Mouse (Mus musculus) heart, embryonic 11.5 days (tissue): ENCODE measurements around the gene Amhr2. TPM values are rescaled to one million over a fixed set of nuclear protein-coding genes. Genes with fewer than 3 reads are reported as not detected.

Experiments used
- ATAC-seq: fragments of 200-750 bp; cut with Nextera tagmentation; replicated peaks from 2 replicates; pipeline ENCODE4 v1.8.0; 2017; ENCODE audit warnings: moderate library complexity; ENCODE audit not compliant: insufficient number of reproducible peaks, low FRiP score, low TSS enrichment
- H3K27ac ChIP-seq: fragments of 300-500 bp; sonication (generic); 2 replicates; pipeline ENCODE4 v1.5.1; 2014; ENCODE audit warnings: mild to moderate bottlenecking, low read depth, low read length
- H3K27me3 ChIP-seq: fragments of 300-500 bp; sonication (generic); 2 replicates; pipeline ENCODE4 v1.6.1; 2014; ENCODE audit warnings: mild to moderate bottlenecking, low read length, mixed read lengths; ENCODE audit not compliant: control insufficient read depth, insufficient read depth
- H3K36me3 ChIP-seq: fragments of 300-500 bp; sonication (generic); 2 replicates; pipeline ENCODE4 v1.6.1; 2014; ENCODE audit warnings: mild to moderate bottlenecking, low read length, moderate library complexity, mixed read lengths; ENCODE audit not compliant: control insufficient read depth, insufficient read depth
- H3K4me1 ChIP-seq: fragments of 300-500 bp; sonication (generic); 2 replicates; pipeline ENCODE4 v1.6.1; 2014; ENCODE audit warnings: low read length; ENCODE audit not compliant: control insufficient read depth, insufficient read depth
- H3K4me2 ChIP-seq: fragments of 300-500 bp; sonication (generic); 2 replicates; pipeline ENCODE4 v1.6.1; 2014; ENCODE audit warnings: mild to moderate bottlenecking, moderate library complexity
- H3K4me3 ChIP-seq: fragments of 300-500 bp; sonication (generic); 2 replicates; pipeline ENCODE4 v1.5.1; 2014; ENCODE audit warnings: low read depth, low read length
- H3K9ac ChIP-seq: fragments of 300-500 bp; sonication (generic); 2 replicates; pipeline ENCODE4 v1.6.1; 2014; ENCODE audit warnings: mild to moderate bottlenecking, low read depth, low read length, moderate library complexity
- H3K9me3 ChIP-seq: fragments of 300-500 bp; sonication (generic); replicated peaks from 2 replicates; pipeline ENCODE4 v1.6.1; 2016; ENCODE audit warnings: low read length; ENCODE audit not compliant: control insufficient read depth
- WGBS: fragments of 180-500 bp; shearing (Covaris S2); extraction: QIAGEN DNeasy Blood & Tissue Kit; methylation state at CpG from one replicate; pipeline ENCODE4 v1.1.7; 2014; ENCODE audit not compliant: insufficient replicate concordance; 5-methylcytosine and 5-hydroxymethylcytosine counted together
- polyA plus RNA-seq: library from polyadenylated mRNA; unstranded; fragments of >200 nt; fragmentation: Nextera tagmentation; extraction: Ambion mirVana; gene quantifications from 2 replicates; pipeline ENCODE4 v1.2.1, GENCODE M21; 2014

The Amhr2 gene
- polyA plus RNA-seq, 1 experiment from 2014 or later: 1.2 TPM

DNA sequence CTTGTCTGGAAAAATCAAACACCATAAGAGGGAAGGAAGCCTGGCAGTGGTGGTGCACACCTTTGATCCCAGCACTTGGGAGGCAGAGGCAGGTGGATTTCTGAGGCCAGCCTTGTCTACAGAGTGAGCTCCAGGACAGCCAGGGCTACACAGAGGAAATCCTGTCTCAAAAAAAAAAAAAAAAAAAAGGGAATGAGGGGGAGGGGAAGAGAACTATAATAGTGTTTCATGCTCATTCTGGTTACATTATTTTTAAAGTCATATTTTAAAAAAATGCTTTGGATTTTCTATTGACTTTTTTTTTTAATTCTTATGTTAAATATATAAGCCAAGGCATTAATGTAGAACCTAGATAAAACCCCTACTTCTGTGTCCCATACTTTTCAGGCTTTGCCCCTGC is 31.5 kb upstream of the Amhr2 start:
- no peak for ATAC-seq

DNA sequence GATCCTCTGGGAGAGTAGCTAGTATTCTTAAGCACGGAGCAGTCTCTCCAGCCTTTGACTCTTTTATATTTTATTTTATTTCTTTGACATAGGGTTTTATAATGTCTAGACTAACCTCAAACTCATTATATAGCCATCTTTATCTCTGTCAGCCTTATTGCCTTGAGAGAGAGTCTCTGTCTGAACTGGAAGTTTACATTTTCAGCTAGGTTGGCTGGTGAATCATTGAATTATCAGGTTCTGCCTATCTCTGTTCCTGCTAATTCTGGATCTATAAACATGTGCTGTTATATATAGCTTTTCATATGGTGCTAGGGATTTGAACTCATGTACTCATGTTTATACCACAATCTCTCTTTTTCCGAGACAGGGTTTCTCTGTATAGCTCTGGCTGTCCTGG is 27.6 kb upstream of the Amhr2 start:
- no peaks in the 10 kb centered on the region; the same call in 1 of the 2 replicates for H3K4me1 ChIP-seq
- H3K36me3 ChIP-seq: peaks cover 10% of the 10 kb centered on the region; the same call in 1 of the 2 replicates
- H3K4me3 ChIP-seq: no peak overlapping the region
- no peak overlapping the region for H3K9ac ChIP-seq
- no peak overlapping the region for H3K27ac ChIP-seq
- WGBS: 92% methylated on average over 2 of the region's 2 CpGs
- no peaks in the 10 kb centered on the region for H3K9me3 ChIP-seq
- no peak overlapping the region for H3K4me2 ChIP-seq
- no peak for ATAC-seq
- no peaks in the 10 kb centered on the region for H3K27me3 ChIP-seq

More for the DNA sequence above, 31.5 kb upstream of the Amhr2 start:
- Histone ChIP-seq H3K27ac (no peak overlapping the region), H3K4me3 (no peak overlapping the region), H3K4me2 (no peak overlapping the region), H3K4me1 (peaks cover 8% of the 10 kb centered on the region; the same call in 1 of the 2 replicates), H3K27me3 (no peaks in the 10 kb centered on the region), H3K36me3 (peaks cover 28% of the 10 kb centered on the region), H3K9me3 (no peaks in the 10 kb centered on the region), H3K9ac (no peak overlapping the region)

DNA sequence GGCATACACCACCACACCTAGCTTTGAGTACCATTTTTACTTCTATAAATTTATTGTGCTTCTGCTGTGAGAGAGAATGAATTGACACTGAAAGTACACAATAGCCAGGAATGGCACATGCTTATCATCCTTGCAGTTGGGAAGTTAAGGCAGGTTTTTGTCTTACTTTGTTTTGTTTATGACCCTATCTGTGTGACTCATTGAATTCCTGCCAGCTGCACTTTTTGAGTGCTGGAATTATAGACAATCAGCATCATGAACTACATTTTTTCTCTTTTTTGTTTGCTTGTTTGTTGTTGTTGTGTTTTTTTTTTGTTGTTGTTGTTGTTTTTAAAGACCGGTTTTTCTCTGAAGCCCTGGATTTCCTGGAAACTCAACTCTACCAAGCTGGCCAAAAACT is 24.2 kb upstream of the Amhr2 start:
- Histone ChIP-seq H3K36me3 (peaks cover 5% of the 10 kb centered on the region; the same call in 1 of the 2 replicates), H3K9ac (no peak overlapping the region), H3K27me3 (no peaks in the 10 kb centered on the region), H3K4me1 (no peaks in the 10 kb centered on the region; the same call in 1 of the 2 replicates), H3K4me2 (no peak overlapping the region), H3K4me3 (no peak overlapping the region), H3K27ac (no peak overlapping the region), H3K9me3 (no peaks in the 10 kb centered on the region)
- ATAC-seq: no peak
- 39% methylated on average over 1 of the region's 1 CpGs for WGBS

DNA sequence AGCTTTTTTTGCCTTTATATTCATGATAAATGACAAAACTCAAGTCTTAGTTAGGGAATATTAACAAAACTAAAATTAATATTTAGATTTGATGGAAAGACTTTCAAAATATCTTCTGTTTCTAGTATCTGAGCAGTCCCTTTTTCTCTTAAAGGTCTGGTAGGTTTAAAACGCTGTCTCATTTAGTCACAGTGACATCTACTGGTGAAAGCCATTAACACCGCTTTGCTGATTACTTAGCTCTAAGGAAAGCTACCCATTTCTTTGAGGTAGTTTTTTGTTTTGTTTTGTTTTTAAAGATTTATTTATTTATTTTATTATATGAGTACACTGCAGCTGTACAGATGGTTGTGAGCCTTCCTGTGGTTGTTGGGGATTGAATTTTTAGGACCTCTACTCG is 23.7 kb upstream of the Amhr2 start:
- no peak for ATAC-seq
- Histone ChIP-seq H3K9ac (no peak overlapping the region), H3K4me3 (no peak overlapping the region), H3K36me3 (peaks cover 10% of the 10 kb centered on the region; the same call in 1 of the 2 replicates), H3K4me1 (no peaks in the 10 kb centered on the region; the same call in 1 of the 2 replicates), H3K4me2 (no peak overlapping the region), H3K9me3 (no peaks in the 10 kb centered on the region), H3K27ac (no peak overlapping the region), H3K27me3 (no peaks in the 10 kb centered on the region)
- WGBS: 53% methylated on average over 3 of the region's 3 CpGs

DNA sequence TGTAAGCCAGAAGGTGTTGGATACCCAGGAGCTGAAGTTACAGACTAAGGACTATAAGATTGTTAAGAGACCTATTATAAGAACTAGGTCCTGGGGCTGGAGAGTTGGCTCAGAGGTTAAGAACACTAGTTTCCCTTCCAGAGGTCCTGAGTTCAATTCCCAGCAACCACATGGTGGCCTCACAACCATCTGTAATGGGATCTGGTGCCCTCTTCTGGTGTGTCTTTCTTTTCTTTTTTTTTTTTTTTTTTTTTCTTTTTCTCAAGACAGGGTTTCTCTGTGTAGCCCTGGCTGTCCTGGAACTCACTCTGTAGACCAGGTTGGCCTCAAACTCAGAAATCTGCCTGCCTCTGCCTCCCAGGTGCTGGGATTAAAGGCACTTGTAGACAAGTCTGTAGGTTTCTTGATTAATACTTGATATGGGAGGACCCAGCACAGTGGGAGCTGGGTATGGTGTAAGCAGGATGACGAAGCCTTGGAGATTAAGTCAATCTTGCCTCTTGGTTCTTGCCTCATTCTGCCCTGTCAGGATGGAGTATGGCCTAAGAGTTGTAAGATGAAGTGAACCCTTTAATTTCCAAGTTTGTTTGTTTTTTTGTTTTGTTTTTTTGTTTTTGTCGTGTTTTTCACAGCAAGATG is 21.4 kb upstream of the Amhr2 start:
- Histone ChIP-seq H3K4me3 (no peak overlapping the region), H3K9me3 (no peaks in the 10 kb centered on the region), H3K27ac (no peak overlapping the region), H3K27me3 (no peaks in the 10 kb centered on the region), H3K4me1 (no peaks in the 10 kb centered on the region; the same call in 1 of the 2 replicates), H3K4me2 (no peak overlapping the region), H3K9ac (no peak overlapping the region), H3K36me3 (peaks cover 16% of the 10 kb centered on the region; the same call in 1 of the 2 replicates)
- WGBS: 92% methylated on average over 2 of the region's 2 CpGs
- ATAC-seq: no peak

DNA sequence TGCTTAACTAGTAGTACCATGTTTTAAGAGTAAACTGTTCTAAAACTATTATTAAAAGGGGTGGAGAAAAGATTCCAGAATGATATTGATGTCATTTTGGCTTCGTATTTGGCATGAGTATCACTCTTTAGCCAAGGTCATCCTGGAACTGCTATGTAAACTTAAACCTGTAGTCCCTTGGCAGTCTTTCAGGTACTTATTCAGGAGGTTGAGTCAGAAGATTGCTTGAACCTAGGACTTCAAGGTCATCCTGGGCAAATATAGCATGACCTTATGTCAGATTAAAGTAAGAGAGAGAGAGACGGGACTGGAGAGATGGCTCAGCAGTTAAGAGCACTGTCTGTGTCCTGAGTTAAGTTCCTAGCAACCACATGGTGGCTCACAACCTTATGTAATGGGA is 20.5 kb upstream of the Amhr2 start:
- Histone ChIP-seq H3K4me3 (no peak overlapping the region), H3K9ac (no peak overlapping the region), H3K4me2 (no peak overlapping the region), H3K9me3 (no peaks in the 10 kb centered on the region), H3K36me3 (peaks cover 15% of the 10 kb centered on the region), H3K27me3 (no peaks in the 10 kb centered on the region), H3K27ac (no peak overlapping the region), H3K4me1 (no peaks in the 10 kb centered on the region; the same call in 1 of the 2 replicates)
- ATAC-seq: no peak
- 79% methylated on average over 2 of the region's 2 CpGs for WGBS

DNA sequence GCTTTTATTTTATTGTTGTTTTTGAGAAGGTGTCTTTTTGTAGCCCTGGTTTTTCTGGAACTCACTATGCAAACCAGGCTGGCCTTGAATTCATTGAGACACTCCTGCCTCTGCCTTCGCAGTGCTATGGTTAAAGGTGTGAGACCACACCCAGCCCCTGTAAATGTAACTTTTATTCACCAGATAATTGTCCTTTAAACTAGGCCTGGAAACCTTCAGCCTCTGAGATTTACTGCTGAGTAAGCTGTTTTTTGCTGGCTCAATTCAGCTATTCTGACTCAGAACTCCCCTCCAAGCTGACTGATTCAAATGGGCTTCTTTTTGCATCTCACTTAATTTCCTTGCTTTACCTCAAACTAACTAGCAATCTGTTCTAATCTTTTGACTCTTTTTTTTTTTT is 18.2 kb upstream of the Amhr2 start:
- H3K36me3 ChIP-seq: peaks cover 27% of the 10 kb centered on the region
- no peaks in the 10 kb centered on the region for H3K4me1 ChIP-seq
- H3K4me3 ChIP-seq: no peak overlapping the region
- no peak overlapping the region for H3K27ac ChIP-seq
- no peak overlapping the region for H3K9ac ChIP-seq
- no peaks in the 10 kb centered on the region for H3K9me3 ChIP-seq
- WGBS: 94% methylated on average over 1 of the region's 1 CpGs
- ATAC-seq: no peak
- H3K27me3 ChIP-seq: no peaks in the 10 kb centered on the region
- H3K4me2 ChIP-seq: no peak overlapping the region

DNA sequence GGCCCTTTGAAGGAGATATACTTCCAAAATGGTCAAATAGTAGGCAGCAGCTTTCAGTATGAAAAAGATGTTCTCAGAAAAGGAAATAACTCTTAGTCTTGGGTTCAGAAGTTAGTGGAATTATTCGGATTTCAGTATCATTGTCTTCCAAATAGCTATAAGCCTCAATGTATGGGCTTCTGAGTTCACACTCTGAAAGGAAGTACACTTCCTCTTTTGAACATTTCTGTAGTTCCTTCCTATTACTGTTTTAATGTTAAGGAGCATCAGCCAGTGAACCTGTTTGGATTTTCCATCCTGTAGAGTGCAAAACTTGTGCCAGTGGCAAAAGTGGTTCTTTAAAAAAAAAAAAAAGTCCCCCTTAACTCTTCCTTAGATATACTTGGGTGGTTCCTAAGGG is 13.1 kb upstream of the Amhr2 start:
- WGBS: 90% methylated on average over 1 of the region's 1 CpGs
- Histone ChIP-seq H3K27me3 (no peaks in the 10 kb centered on the region), H3K4me2 (no peak overlapping the region), H3K4me1 (no peaks in the 10 kb centered on the region), H3K9ac (no peak overlapping the region), H3K36me3 (peaks cover 17% of the 10 kb centered on the region), H3K4me3 (no peak overlapping the region), H3K27ac (no peak overlapping the region), H3K9me3 (no peaks in the 10 kb centered on the region)
- no peak for ATAC-seq

DNA sequence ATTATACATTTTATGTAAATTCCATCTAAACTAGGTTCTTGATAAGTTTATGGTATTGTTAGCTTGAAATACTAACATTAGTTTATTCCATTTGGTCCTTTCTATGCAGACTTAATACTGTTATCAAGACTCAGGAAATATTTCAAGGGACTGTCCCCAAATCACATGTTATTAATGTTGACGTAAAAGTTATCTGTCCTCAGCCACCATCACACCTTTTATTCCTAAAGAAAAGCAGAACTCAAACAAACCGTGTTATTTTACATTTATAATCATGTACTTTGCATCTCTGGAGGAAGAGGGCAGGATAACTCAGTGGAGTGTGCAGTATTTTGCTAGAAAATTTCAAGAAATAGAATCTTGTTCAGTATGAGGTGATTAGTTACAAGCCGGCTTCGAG is 12.0 kb upstream of the Amhr2 start:
- no peak for ATAC-seq
- WGBS: 89% methylated on average over 4 of the region's 4 CpGs
- H3K4me3 ChIP-seq: no peak overlapping the region

More for the DNA sequence above, 12.0 kb upstream of the Amhr2 start:
- H3K4me2 ChIP-seq: no peak overlapping the region
- H3K9me3 ChIP-seq: no peaks in the 10 kb centered on the region
- no peaks in the 10 kb centered on the region for H3K27me3 ChIP-seq
- H3K9ac ChIP-seq: no peak overlapping the region
- peaks cover 17% of the 10 kb centered on the region for H3K36me3 ChIP-seq
- H3K4me1 ChIP-seq: no peaks in the 10 kb centered on the region
- no peak overlapping the region for H3K27ac ChIP-seq
